Mouse (Mus musculus) MEL (cell line): ENCODE results near the gene Slc6a1.

ENCODE experiments used
- CTCF ChIP-seq, 3 experiments: IDR thresholded peaks in 2 of 3; conservative IDR thresholded peaks in 1 of 3; 2 replicates each; pipeline ENCODE4 v1.5.1; 2011 to 2012; ENCODE audit warnings: low read length in 3 of 3, low read depth in 2 of 3, mild to moderate bottlenecking in 2 of 3, improper control_type of control experiment in 1 of 3, inconsistent platforms in 1 of 3, mixed read lengths in 1 of 3, moderate library complexity in 1 of 3; ENCODE audit not compliant: control insufficient read depth in 1 of 3, insufficient read depth in 1 of 3, poor library complexity in 1 of 3, severe bottlenecking in 1 of 3
- EP300 ChIP-seq, 2 experiments: IDR thresholded peaks; 2 replicates each; pipeline ENCODE4 v1.6.1; 2011; ENCODE audit warnings: improper control_type of control experiment in 2 of 2, low read length in 2 of 2, low read depth in 1 of 2, mild to moderate bottlenecking in 1 of 2
- GATA1 ChIP-seq: IDR thresholded peaks from 2 replicates; pipeline ENCODE4 v1.6.1; 2011; ENCODE audit warnings: low read depth, low read length, improper control_type of control experiment
- KAT2A ChIP-seq: conservative IDR thresholded peaks from 2 replicates; pipeline ENCODE4 v1.6.1; 2012; ENCODE audit warnings: low read depth, low read length, improper control_type of control experiment, inconsistent platforms
- MAZ ChIP-seq: IDR thresholded peaks from 2 replicates; pipeline ENCODE4 v1.6.1; 2012; ENCODE audit warnings: low read depth, mild to moderate bottlenecking, inconsistent platforms, low read length, improper control_type of control experiment
- POLR2A ChIP-seq, 2 experiments: IDR thresholded peaks; 2 replicates each; pipeline ENCODE4 v1.6.1; 2011 to 2012; ENCODE audit warnings: low read length in 2 of 2, mild to moderate bottlenecking in 2 of 2, control low read depth in 1 of 2, improper control_type of control experiment in 1 of 2, low read depth in 1 of 2, moderate library complexity in 1 of 2; ENCODE audit not compliant: control insufficient read depth in 1 of 2, insufficient read depth in 1 of 2, poor library complexity in 1 of 2
- POLR2AphosphoS2 ChIP-seq: IDR thresholded peaks from 2 replicates; pipeline ENCODE4 v1.6.1; 2011; ENCODE audit warnings: low read length, improper control_type of control experiment
- SIN3A ChIP-seq: IDR thresholded peaks from 2 replicates; pipeline ENCODE4 v1.6.1; 2012; ENCODE audit warnings: low read length, improper control_type of control experiment, inconsistent platforms
- TBP ChIP-seq: IDR thresholded peaks from 2 replicates; pipeline ENCODE4 v1.8.0; 2011; ENCODE audit warnings: low read depth, low read length, improper control_type of control experiment
- USF1 ChIP-seq: IDR thresholded peaks from 2 replicates; pipeline ENCODE4 v1.6.1; 2014; ENCODE audit warnings: low read depth, mild to moderate bottlenecking, inconsistent platforms, low read length, improper control_type of control experiment, moderate library complexity
- ZMIZ1 ChIP-seq: IDR thresholded peaks from 2 replicates; pipeline ENCODE4 v1.6.1; 2012; ENCODE audit warnings: low read depth, mild to moderate bottlenecking, inconsistent platforms, low read length, improper control_type of control experiment, moderate library complexity

DNA sequence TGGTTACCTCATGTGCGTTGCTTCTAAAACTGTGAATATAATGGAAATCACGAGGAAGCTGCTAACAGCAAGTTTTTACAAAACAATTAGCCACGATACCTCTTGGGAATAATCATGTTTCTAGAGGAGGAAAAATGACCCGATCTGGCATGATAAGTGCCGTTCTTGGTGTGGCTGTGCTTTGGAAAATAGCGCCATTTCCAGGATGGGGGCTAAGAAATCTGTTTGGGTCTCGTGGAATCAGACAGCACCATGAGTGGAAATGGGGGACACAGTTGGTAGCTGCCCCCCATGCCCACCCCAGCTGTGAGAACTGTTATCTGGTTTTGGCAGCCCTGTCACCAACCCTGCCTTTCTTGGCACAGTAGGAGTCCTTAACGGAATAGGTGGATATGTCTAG, 81.3 kb downstream of the Slc6a1 start:
- TF ChIP-seq CTCF (IDR thresholded peaks at IDR 0.05 in 2 of 3, conservative IDR thresholded peaks at IDR 0.05 in 1 of 3; ENCODE audit: control insufficient read depth in 1 of 3, insufficient read depth in 1 of 3, low read depth in 2 of 3, low read length in 3 of 3, poor library complexity in 1 of 3, severe bottlenecking in 1 of 3) (no peak), GATA1 (no peak), USF1 (no peak), MAZ (no peak), EP300 (IDR thresholded peaks at IDR 0.05; ENCODE audit: low read depth in 1 of 2, low read length in 2 of 2) (no peak), POLR2AphosphoS2 (no peak), SIN3A (no peak), ZMIZ1 (no peak), TBP (no peak), POLR2A (IDR thresholded peaks at IDR 0.05; ENCODE audit: control insufficient read depth in 1 of 2, insufficient read depth in 1 of 2, low read depth in 1 of 2, low read length in 2 of 2, poor library complexity in 1 of 2) (no peak), KAT2A (no peak)
